Comparison of ENCODE assay signal across 16 mouse cellular contexts in genomic region chr13:29434726-29435125, GRCm38 (mm10).
DNase-seq lines count a peak whose midpoint lies in the region; ATAC-seq lines count a peak whose summit lies in the region.
"Had no signal": no experiment of that assay in that cellular context is flagged by ENCODE, and none has a peak within 500 bp of the region (broad histone marks: within the 10 kb centered on the region; RNA-seq: fewer than 3 reads in every experiment).

No protein-coding gene starts in this region.

- H3K36me3 ChIP-seq in forebrain, embryonic 16.5 days (ENCODE audit: control insufficient read depth, insufficient read depth): no peaks in the 10 kb centered on the region
- H3K36me3 ChIP-seq in midbrain, embryonic 13.5 days: no peaks in the 10 kb centered on the region
- H3K36me3 ChIP-seq: embryonic facial prominence, embryonic 13.5 days; liver, embryonic 12.5 days; neural tube, embryonic 13.5 days had no signal

- peak overlapping the region; percentile 47 for H3K27ac ChIP-seq in forebrain, embryonic 16.5 days (ENCODE audit: low read length)
- H3K27ac ChIP-seq in midbrain, embryonic 13.5 days: peak overlapping the region; percentile 51; the same call in 1 of the 2 replicates
- H3K27ac ChIP-seq: embryonic facial prominence, embryonic 13.5 days; liver, embryonic 12.5 days; neural tube, embryonic 13.5 days had no signal

- intact Hi-C loops in heart, postnatal 36 days (cut with DNase I): no loop called here

- H3K9me3 ChIP-seq in forebrain, embryonic 16.5 days (ENCODE audit: control insufficient read depth, low read length): no peaks in the 10 kb centered on the region
- no peaks in the 10 kb centered on the region for H3K9me3 ChIP-seq in midbrain, embryonic 13.5 days
- H3K9me3 ChIP-seq: embryonic facial prominence, embryonic 13.5 days; liver, embryonic 12.5 days; neural tube, embryonic 13.5 days had no signal

- ATAC-seq in forebrain, embryonic 16.5 days: peak; percentile 92
- 0 out of 2 replicates have a peak, but pooled peaks have one; percentile 40 for ATAC-seq in midbrain, embryonic 13.5 days
- no peak for ATAC-seq in activated CD4-positive, CD25-positive, alpha-beta regulatory T cell, adult 4 months
- ATAC-seq: liver, embryonic 12.5 days; lung, postnatal 0 days had no signal

- H3K9ac ChIP-seq in forebrain, embryonic 16.5 days (replicated peaks; ENCODE audit: low read depth, low read length): no peak overlapping the region
- no peak overlapping the region for H3K9ac ChIP-seq in midbrain, embryonic 13.5 days (replicated peaks)
- H3K9ac ChIP-seq: embryonic facial prominence, embryonic 13.5 days; liver, embryonic 12.5 days; neural tube, embryonic 13.5 days had no signal

- DNase-seq in heart, postnatal 4 days: peak; percentile 16
- DNase-seq in heart, postnatal 36 days: no peak
- peak; percentile 63 for DNase-seq in brain, adult 2 months (ENCODE audit: low read depth, low spot score)
- no peak for DNase-seq in kidney, postnatal 14 days
- DNase-seq in spleen, postnatal 14 days (ENCODE audit: low spot score in 2 of 2): no peak
- DNase-seq: cerebellum, adult 9-11 months; heart, adult 11 months; heart, postnatal 14 days; kidney, adult 11 months had no signal

- no peak overlapping the region for H3K4me3 ChIP-seq in forebrain, embryonic 16.5 days (replicated peaks; ENCODE audit: low read length)
- H3K4me3 ChIP-seq in midbrain, embryonic 13.5 days (replicated peaks): no peak overlapping the region
- H3K4me3 ChIP-seq: embryonic facial prominence, embryonic 13.5 days; liver, embryonic 12.5 days; neural tube, embryonic 13.5 days had no signal

- peaks cover 4% of the 10 kb centered on the region; the same call in 1 of the 2 replicates for H3K4me1 ChIP-seq in forebrain, embryonic 16.5 days (replicated peaks; ENCODE audit: control insufficient read depth, insufficient read depth, low read length)
- peaks cover 7% of the 10 kb centered on the region for H3K4me1 ChIP-seq in midbrain, embryonic 13.5 days (replicated peaks)
- H3K4me1 ChIP-seq: liver, embryonic 12.5 days had no signal

- 43% methylated on average over 4 of the region's 4 CpGs for WGBS in forebrain, embryonic 16.5 days
- 61% methylated on average over 4 of the region's 4 CpGs for WGBS in midbrain, embryonic 13.5 days

- no peaks in the 10 kb centered on the region for H3K27me3 ChIP-seq in forebrain, embryonic 16.5 days (replicated peaks; ENCODE audit: control insufficient read depth, insufficient read depth, low read length)
- H3K27me3 ChIP-seq in midbrain, embryonic 13.5 days: no peaks in the 10 kb centered on the region
- H3K27me3 ChIP-seq: embryonic facial prominence, embryonic 13.5 days; liver, embryonic 12.5 days; neural tube, embryonic 13.5 days had no signal

- no peak overlapping the region for H3K4me2 ChIP-seq in forebrain, embryonic 16.5 days (ENCODE audit: low read length)
- no peak overlapping the region for H3K4me2 ChIP-seq in midbrain, embryonic 13.5 days (replicated peaks)
- H3K4me2 ChIP-seq: embryonic facial prominence, embryonic 13.5 days; liver, embryonic 12.5 days; neural tube, embryonic 13.5 days had no signal

Comparison
In these comparisons a context has a peak if more than half of its experiments do, and no peak if none do; other contexts are left out.
1. DNase-seq: peak in heart, postnatal 4 days (single experiment) and brain, adult 2 months (single experiment); none in heart, postnatal 36 days (0 of 2), kidney, postnatal 14 days (single experiment) and spleen, postnatal 14 days (0 of 2).